ENCODE assay signal across 9 mouse cellular contexts in genomic region chr7:70331243-70332063, GRCm38 (mm10). TPM values are rescaled to one million over a fixed set of nuclear protein-coding genes. Genes with fewer than 3 reads are reported as not detected.
DNase-seq lines count a peak whose midpoint lies in the region; ATAC-seq and TF ChIP-seq lines count a peak whose summit lies in the region.
"Had no signal": no experiment of that assay in that cellular context is flagged by ENCODE, and none has a peak within 500 bp of the region (broad histone marks: within the 10 kb centered on the region; RNA-seq: fewer than 3 reads in every experiment).

No protein-coding gene starts in this region.

- peak; percentile 52 for DNase-seq in 3T3-L1 (ENCODE audit: low read depth, low spot score)
- DNase-seq in adrenal gland, adult 2 months = peak; percentile 86
- DNase-seq in forebrain, postnatal 0 days = peak; percentile 51
- DNase-seq in kidney, adult 8-10 months = peak; percentile 79 to 82
- peak; percentile 85 for DNase-seq in retina, postnatal 1 day
- DNase-seq in gastrocnemius, adult 18-20 months (ENCODE audit: low spot score) = no peak

- peak overlapping the region; percentile 77 for H3K27ac ChIP-seq in forebrain, postnatal 0 days (ENCODE audit: low read depth, low read length)
- no peak overlapping the region; the same call in 1 of the 2 replicates for H3K27ac ChIP-seq in lung, embryonic 15.5 days

- H3K4me2 ChIP-seq in forebrain, postnatal 0 days (ENCODE audit: low read depth) = peak overlapping the region; percentile 49
- H3K4me2 ChIP-seq in lung, embryonic 15.5 days = peak overlapping the region; percentile 93

- ATAC-seq in forebrain, postnatal 0 days = peak; percentile 50
- ATAC-seq in lung, embryonic 15.5 days (ENCODE audit: borderline replicate concordance, extremely low read depth, low FRiP score, low TSS enrichment) = peak; percentile 70; the same call in 1 of the 2 replicates
- ATAC-seq in inflammation-experienced regulatory T-cells, adult 6 months = no peak

- no peaks in the 10 kb centered on the region for H3K36me3 ChIP-seq in forebrain, postnatal 0 days (ENCODE audit: insufficient read depth)
- H3K36me3 ChIP-seq in lung, embryonic 15.5 days = no peaks in the 10 kb centered on the region

- under 1% methylated on average over 48 of the region's 48 CpGs for WGBS in forebrain, postnatal 0 days
- WGBS in lung, embryonic 15.5 days = under 1% methylated on average over 48 of the region's 48 CpGs

- TF ChIP-seq CTCF in forebrain, postnatal 0 days (IDR thresholded peaks at IDR 0.05; ENCODE audit: low read depth) = no peak

- H3K9me3 ChIP-seq in forebrain, postnatal 0 days (ENCODE audit: low read length) = no peaks in the 10 kb centered on the region
- H3K9me3 ChIP-seq in lung, embryonic 15.5 days = no peaks in the 10 kb centered on the region

- peak overlapping the region; percentile 26 for H3K4me3 ChIP-seq in forebrain, postnatal 0 days (ENCODE audit: low read depth, low read length)
- H3K4me3 ChIP-seq in lung, embryonic 15.5 days = peak overlapping the region; percentile 54

- peak overlapping the region; percentile 35; the same call in 1 of the 2 replicates for H3K9ac ChIP-seq in forebrain, postnatal 0 days
- H3K9ac ChIP-seq in lung, embryonic 15.5 days = peak overlapping the region; percentile 48

- no peaks in the 10 kb centered on the region for H3K4me1 ChIP-seq in forebrain, postnatal 0 days (ENCODE audit: insufficient read depth)
- peaks cover 31% of the 10 kb centered on the region for H3K4me1 ChIP-seq in lung, embryonic 15.5 days

- H3K27me3 ChIP-seq in forebrain, postnatal 0 days (ENCODE audit: insufficient read depth, low read length) = peaks cover 85% of the 10 kb centered on the region
- H3K27me3 ChIP-seq in lung, embryonic 15.5 days = peaks cover 78% of the 10 kb centered on the region

RNA-seq across cellular contexts. Expression of gene Nr2f2, which starts 35.1 kb away (rescaled TPM):
- total RNA-seq in adrenal gland, adult 2 months (2021) = 100 to 1,000 TPM; 109 to 132 TPM
- polyA plus RNA-seq in adrenal gland, adult 2 months (2012; rRNA removed) = 401 and 472 TPM in 2 replicates
- 23.7 and 49.9 TPM in 2 replicates for total RNA-seq in forebrain, postnatal 0 days (2014; rRNA removed)
- polyA plus RNA-seq in forebrain, postnatal 0 days (2015; fragmentation: Nextera tagmentation; extraction: Ambion mirVana) = 46.4 and 92.8 TPM in 2 replicates
- polyA plus RNA-seq in lung, embryonic 15.5 days (2015; fragmentation: Nextera tagmentation; extraction: Ambion mirVana) = 107 and 108 TPM in 2 replicates
- polyA plus RNA-seq in inflammation-experienced regulatory T-cells, adult 6 months (2017; shearing (Covaris generic)) = under 1 TPM in 1 of 3 experiments, not detected in 2; 0.32 TPM
- 10 to 100 TPM; 18.6 to 25.1 TPM for total RNA-seq in gastrocnemius, adult 18-20 months (2021)
- total RNA-seq: neutrophil, adult 5-6 weeks had no signal

Comparison
In these comparisons a context has a peak if more than half of its experiments do, and no peak if none do; other contexts are left out.
1. RNA of gene Nr2f2, which starts 35.1 kb away (polyA plus RNA-seq): 401 to 472 TPM in adrenal gland, adult 2 months, 107 to 108 TPM in lung, embryonic 15.5 days and 46.4 to 92.8 TPM in forebrain, postnatal 0 days; 0.32 TPM in inflammation-experienced regulatory T-cells, adult 6 months; every median in the first group is over 10 times any median in the second.